Mouse (Mus musculus) heart, postnatal 10 days (tissue): ENCODE data around the gene Selenon. TPM values are rescaled to one million over a fixed set of nuclear protein-coding genes. Genes with fewer than 3 reads are reported as not detected.

Source experiments
- DNase-seq, 2 experiments: peaks; one replicate each; pipeline ENCODE4 v3.0.0; 2021
- intact Hi-C: fragments of 180-260 bp; cut with DNase I; formaldehyde crosslinking; loops from one replicate; pipeline ENCODE4 v1.15.1; 2025
- total RNA-seq, 2 experiments: library from RNA; stranded (reverse); gene quantifications; 2 replicates each; pipeline ENCODE4 v1.2.3; 2021

Selenon gene
- total RNA-seq, 2 experiments from 2014 or later = 38.2 to 45.2 TPM

DNA sequence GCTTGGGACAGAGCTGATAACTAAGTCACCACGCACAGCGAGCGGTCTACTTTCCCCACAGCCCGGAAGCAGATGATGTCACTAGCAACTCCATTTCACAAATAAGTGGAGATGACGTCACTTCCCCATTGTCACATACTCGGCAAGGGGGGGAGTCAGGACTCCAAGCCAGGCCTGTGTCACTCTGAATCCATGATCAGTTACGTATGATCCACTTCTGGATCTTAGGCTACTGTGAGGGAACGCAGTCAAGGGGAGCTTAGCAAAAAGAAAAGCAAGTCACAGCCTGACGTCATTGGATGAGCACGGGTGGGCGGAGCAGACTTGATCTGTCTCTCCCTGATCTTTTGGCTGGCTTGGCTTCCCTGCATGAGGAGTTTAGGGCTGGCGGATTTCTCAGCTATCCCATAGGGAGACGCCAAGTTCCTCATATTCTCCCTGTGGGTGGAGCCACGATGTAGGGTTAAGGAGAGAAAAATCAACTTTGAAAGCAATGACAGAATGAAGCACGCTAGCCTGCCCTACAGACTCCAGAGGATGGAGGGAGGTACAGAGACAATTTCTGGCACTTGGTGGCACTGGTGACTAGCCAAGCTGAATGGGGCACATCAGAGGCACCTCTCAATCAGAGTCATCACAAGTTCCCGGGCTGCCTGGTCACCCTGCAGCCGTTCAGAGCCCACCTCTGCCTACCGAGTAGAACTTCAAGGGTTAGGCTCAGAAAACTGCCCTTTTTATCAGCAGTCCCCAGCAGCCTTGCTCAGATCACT is 3.6 kb downstream of the Selenon start:
- DNase-seq = peak; percentile 61 to 66
- intact Hi-C loops = no loop called here

- intact Hi-C loops = no loop called here
- peak; percentile 40 to 51 for DNase-seq
Observed at GRCm38 (mm10) chr4:134546814-134547705, 4.9 kb downstream of the Selenon start.

GRCm38 (mm10) chr4:134543261-134543660 is 8.7 kb downstream of the Selenon start:
- intact Hi-C loops = loop anchor here (1.0 to 5.0 kb wide), 3 partner anchors 171 to 339 kb away; no protein-coding TSS in a partner anchor
- peak; percentile 94 to 98 for DNase-seq

GRCm38 (mm10) chr4:134542726-134543125 is 9.2 kb downstream of the Selenon start:
- intact Hi-C loops = loop anchor here (1.0 to 5.0 kb wide), 3 partner anchors 172 to 340 kb away; no protein-coding TSS in a partner anchor
- DNase-seq = no peak

DNA sequence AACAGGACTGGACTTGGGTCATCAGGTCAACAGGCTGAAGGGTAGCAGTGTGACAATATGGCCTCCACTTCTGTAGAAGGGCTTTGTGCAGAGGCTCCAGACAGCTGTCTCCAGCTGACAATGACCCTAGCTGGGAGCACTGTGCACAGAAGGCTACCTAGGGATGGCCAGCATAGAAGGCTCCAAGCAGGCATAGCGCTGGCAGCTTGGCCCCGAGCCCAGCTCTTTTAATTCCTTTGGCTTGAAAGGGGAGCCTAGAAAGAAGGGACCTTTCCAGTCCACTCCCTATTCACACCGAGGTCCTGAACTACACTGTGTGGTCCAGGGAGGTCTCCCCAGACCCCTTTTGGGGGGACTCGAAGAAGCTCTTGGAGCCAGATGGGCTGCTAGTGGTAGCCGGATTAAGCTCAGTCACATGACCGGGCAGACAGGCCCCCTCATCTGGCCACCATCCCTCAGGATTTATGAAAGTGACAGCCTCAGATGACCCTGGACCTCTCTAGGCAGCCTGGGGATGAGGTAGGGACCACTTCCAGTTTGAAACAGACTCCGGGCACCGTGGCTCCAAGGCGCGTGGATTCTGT is 12.9 kb downstream of the Selenon start:
- intact Hi-C loops = no loop called here
- DNase-seq = no peak

GRCm38 (mm10) chr4:134535787-134536151 is 16.2 kb downstream of the Selenon start:
- no peak for DNase-seq
- intact Hi-C loops = no loop called here

DNA sequence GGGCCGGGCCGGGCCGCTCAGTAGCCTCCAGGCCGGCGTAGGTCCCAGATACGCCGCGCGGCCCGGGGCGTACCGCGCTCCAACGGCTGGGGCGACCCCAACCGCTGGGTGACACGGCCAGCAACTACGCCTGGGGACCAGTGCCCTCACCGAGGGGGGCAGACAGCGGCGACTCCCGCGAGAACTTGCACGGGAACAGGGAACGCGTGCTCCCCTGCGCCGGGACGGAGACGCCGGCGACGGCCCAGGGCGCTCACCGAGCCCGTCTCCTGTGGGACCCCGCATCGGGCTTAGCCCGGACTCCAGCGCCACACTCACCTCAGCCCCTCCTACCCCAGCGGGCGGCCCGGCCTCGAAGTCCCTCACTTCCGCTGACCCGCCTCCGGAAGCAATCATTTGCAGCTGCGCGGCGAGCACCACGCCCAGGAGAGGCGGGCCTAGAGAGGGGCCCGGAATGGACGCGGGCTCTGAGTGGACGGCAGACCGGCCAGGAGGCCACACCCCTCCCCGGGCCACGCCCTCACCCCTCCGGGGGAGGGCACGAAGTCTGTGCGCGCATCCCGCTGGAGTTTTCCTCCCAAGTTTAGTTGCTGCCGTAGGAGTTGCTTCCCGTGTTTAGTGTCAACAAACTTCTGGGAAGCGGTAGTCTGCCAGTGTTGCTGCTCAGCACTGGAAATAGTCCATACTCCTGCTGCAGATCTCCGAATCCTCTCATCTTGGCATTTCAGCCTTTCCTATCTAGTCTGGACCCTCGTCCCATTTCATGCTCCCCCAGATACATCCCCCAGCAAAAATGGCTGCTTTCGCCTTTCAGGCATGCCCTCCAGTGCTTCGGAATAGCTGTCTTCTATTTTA is 16.8 kb downstream of the Selenon start, which contains the start of gene Mtfr1l:
Gene Mtfr1l (minus strand): TSS at position 456 of the 855 bp plus-strand sequence.
- peak; percentile 98 to 99 for DNase-seq
- intact Hi-C loops = no loop called here

DNA sequence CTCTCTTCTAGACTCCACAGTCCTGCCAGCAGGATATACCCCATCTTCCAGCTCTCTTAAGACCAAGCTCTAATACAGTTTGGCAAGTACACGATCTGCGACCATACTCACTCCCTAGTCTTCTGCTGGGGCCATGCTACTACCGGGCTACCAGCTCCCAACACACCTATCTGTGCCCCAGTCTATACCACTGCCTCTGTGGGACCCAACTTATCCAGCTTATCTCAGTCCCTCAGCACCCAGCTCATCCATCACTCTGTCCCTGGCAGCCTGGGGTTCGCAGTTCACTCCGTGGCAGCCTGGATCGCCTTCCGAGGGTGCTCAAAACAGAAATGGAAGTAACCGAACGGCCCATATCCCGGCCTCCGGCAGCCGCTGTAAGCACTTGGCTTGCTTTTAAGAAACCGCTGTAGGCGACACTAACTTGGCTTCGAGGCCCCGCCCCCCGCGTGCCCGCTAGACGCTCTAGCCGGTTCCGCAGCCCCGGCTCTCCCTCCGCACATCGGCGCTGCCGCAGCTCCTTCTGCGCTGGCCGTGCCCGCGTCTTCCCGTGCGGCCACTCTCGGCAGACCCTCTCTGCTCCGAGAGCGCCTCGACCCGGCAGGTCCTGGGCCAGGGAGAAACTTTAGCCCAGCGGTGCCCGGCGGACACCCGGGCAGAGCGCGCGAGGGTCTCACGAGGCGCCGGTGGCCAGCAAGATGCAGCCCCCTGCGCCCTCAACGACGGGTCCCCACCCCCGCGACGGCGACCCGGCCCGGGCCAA is 17.7 kb downstream of the Selenon start:
- intact Hi-C loops = no loop called here

GRCm38 (mm10) chr4:134533421-134533820 is 18.5 kb downstream of the Selenon start:
- intact Hi-C loops = loop anchor here (2.0 kb wide), 1 partner anchor 17 kb away; no protein-coding TSS in a partner anchor
- DNase-seq = no peak

More for the DNA sequence above, 17.7 kb downstream of the Selenon start:
- DNase-seq = peak; percentile 78 to 82

- no peak for DNase-seq
- intact Hi-C loops = loop anchor here (2.0 kb wide), 1 partner anchor 16 kb away; no protein-coding TSS in a partner anchor
Observed at GRCm38 (mm10) chr4:134532928-134533327, 19.0 kb downstream of the Selenon start.

- no peak for DNase-seq
- intact Hi-C loops = no loop called here
Observed at GRCm38 (mm10) chr4:134526220-134526619, 25.7 kb downstream of the Selenon start.

DNA sequence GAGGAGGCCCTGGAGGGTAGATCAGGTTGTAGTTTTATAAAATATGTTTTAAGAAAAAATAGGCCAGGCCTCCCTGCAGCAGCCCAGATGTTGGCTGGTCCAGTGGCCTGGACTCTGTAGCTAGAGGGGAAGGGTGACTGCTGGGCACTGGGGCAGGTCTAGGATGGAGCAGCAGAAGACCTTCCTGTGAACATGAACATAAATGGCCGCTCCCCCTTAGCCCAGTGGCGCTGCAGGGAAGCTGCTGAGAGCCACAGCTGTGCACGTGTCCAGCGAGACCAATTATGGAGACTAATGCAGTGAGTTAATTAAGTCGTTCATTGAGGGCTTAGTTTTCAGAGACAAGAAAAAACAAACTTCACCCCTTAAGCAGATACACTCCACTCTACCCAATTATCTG is 26.2 kb downstream of the Selenon start:
- intact Hi-C loops = no loop called here
- no peak for DNase-seq

DNA sequence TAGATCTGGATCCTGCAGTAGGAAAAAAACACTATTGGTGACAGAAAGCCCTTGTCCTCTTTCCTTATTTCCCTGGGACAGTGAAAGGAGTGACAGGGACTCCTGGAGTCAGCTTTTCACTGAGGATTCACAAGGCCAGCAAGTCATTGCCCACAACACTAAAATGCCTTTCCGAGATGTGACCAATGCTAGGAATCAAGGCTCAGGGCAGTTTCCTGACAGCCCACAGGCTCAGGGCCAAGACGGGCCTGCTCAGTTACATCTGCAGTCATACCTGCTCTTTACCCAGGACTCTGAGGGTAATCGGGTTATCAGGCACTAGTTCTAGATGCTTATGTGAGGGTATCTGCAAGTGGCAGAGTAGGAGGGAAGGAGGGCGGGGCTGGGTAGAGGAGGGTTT is 28.5 kb downstream of the Selenon start:
- intact Hi-C loops = no loop called here
- no peak for DNase-seq

- no peak for DNase-seq
- intact Hi-C loops = no loop called here
Observed at GRCm38 (mm10) chr4:134519281-134519680, 32.7 kb downstream of the Selenon start.

GRCm38 (mm10) chr4:134518541-134518940 is 33.4 kb downstream of the Selenon start:
- no peak for DNase-seq
- intact Hi-C loops = no loop called here

DNA sequence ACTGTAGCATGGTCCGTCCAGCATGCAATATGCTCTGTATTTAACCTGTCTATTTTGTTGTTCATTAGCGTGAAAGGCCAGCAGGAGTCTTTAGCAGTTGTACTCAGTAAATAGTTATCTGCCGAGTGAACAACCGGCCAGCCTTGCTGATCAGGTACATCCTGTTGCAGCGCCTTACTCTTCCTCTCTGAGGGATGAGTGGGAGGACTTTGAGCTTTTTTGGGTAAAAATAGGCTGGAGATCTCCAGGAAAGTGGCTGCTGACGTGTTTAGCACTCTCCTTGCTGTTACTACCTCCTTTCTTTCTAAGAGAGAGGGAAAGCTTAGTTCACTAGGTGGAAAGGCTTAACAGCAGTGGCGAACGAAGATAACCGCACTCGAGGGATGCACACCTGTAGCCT is 34.2 kb downstream of the Selenon start:
- DNase-seq = peak in 1 of 2 experiments; percentile 15
- intact Hi-C loops = loop anchor here (2.0 kb wide), 1 partner anchor 15 kb away; no protein-coding TSS in a partner anchor

DNA sequence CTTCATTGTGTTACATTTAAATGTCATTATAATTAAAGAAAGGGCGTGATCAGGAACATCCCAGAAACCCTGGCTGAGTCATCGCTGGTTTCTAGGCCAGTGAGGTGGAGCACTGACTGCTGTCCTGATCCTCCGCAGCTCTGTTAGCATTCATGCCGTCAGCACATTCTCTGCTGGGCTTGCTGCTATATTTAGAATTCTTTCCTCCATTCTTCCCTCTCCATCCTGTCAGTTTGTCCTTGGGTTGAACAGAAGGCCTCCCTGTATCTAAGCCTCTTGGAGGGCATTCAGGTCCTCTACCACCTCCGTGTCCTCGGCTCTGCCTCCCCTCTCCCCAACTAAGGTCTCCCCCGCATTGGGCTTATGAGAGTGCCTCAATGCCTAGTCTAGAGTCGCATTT is 35.0 kb downstream of the Selenon start:
- intact Hi-C loops = loop anchor here (2.0 kb wide), 1 partner anchor 16 kb away; no protein-coding TSS in a partner anchor
- DNase-seq = peak; percentile 72 to 79

GRCm38 (mm10) chr4:134515614-134516013 is 36.4 kb downstream of the Selenon start:
- intact Hi-C loops = loop anchor here (2.0 kb wide), 1 partner anchor 17 kb away; no protein-coding TSS in a partner anchor
- DNase-seq = peak in 1 of 2 experiments; percentile 8
